Mouse (Mus musculus): ENCODE data around the gene Gm11549. TPM values are rescaled to one million over a fixed set of nuclear protein-coding genes. Genes with fewer than 3 reads are reported as not detected.
A peak's percentile ranks its signal among the peaks of the same experiment; 100 is the strongest.

Gene Gm11549
- polyA plus RNA-seq, 1 experiment from 2014 or later: 1.1 TPM

DNA sequence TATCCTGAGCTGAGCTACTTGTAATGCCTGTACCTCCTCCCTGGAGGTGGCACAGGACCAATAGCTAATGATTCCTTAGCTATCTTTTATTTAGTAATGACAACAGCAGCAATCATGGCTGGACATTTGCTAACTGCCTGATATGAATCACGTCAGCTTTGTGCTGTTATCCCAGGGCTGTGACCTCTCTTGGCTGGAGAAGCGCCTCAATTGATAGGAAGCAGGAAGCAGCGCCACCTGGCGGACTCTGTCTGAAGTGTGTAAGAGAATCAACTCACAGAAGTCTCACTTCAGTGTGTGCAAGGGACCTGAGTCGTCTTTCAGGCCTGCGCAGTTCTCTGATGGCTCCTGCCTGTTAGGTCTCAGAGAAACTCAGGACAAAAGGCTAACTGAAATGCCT lies 26.2 kb downstream of the Gm11549 start:
- Histone ChIP-seq H3K27ac (ENCODE audit: low read depth, low read length) (no peak overlapping the region), H3K27me3 (replicated peaks; ENCODE audit: control insufficient read depth, insufficient read depth, low read length) (no peaks in the 10 kb centered on the region), H3K9me3 (ENCODE audit: control insufficient read depth) (no peaks in the 10 kb centered on the region), H3K9ac (ENCODE audit: low read depth, low read length) (no peak overlapping the region; the same call in 1 of the 2 replicates), H3K4me3 (ENCODE audit: low read depth, low read length) (no peak overlapping the region), H3K36me3 (ENCODE audit: control insufficient read depth, insufficient read depth) (no peaks in the 10 kb centered on the region), H3K4me1 (replicated peaks; ENCODE audit: control insufficient read depth, insufficient read depth, low read length) (no peaks in the 10 kb centered on the region), H3K4me2 (replicated peaks; ENCODE audit: low read depth) (peak overlapping the region; percentile 47)
- WGBS: 7% methylated on average over 6 of the region's 6 CpGs
- peak; percentile 97 for TF ChIP-seq CTCF (IDR thresholded peaks at IDR 0.05; ENCODE audit: low read depth)
- ATAC-seq: peak; percentile 71

DNA sequence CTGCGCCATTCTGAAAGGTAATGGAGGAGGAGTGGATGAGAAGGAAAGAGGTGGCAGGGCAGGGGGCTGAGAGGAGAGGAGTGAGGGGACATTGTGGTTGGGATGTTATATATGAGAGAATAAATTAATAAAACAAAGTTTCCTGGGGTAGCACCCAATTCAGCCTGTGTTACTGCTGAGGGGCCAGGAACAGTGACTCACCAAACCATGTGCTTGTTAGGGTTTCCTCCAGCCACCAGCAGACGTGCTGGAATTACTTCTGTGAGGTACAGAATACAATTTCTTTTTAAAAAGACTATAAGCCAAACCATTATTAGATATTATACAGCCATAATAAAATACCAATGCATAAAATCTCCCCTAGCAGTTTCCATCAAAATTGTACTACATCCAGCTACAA lies 27.0 kb downstream of the Gm11549 start:
- WGBS: 78% methylated on average over 2 of the region's 2 CpGs
- H3K9me3 ChIP-seq (ENCODE audit: control insufficient read depth): no peaks in the 10 kb centered on the region
- H3K27me3 ChIP-seq (replicated peaks; ENCODE audit: control insufficient read depth, insufficient read depth, low read length): no peaks in the 10 kb centered on the region
- no peak overlapping the region for H3K4me3 ChIP-seq (ENCODE audit: low read depth, low read length)
- H3K36me3 ChIP-seq (ENCODE audit: control insufficient read depth, insufficient read depth): no peaks in the 10 kb centered on the region
- TF ChIP-seq CTCF (IDR thresholded peaks at IDR 0.05; ENCODE audit: low read depth): no peak
- H3K27ac ChIP-seq (ENCODE audit: low read depth, low read length): no peak overlapping the region
- H3K4me1 ChIP-seq (replicated peaks; ENCODE audit: control insufficient read depth, insufficient read depth, low read length): no peaks in the 10 kb centered on the region
- no peak overlapping the region for H3K9ac ChIP-seq (ENCODE audit: low read depth, low read length)
- no peak overlapping the region for H3K4me2 ChIP-seq (replicated peaks; ENCODE audit: low read depth)
- ATAC-seq: no peak

DNA sequence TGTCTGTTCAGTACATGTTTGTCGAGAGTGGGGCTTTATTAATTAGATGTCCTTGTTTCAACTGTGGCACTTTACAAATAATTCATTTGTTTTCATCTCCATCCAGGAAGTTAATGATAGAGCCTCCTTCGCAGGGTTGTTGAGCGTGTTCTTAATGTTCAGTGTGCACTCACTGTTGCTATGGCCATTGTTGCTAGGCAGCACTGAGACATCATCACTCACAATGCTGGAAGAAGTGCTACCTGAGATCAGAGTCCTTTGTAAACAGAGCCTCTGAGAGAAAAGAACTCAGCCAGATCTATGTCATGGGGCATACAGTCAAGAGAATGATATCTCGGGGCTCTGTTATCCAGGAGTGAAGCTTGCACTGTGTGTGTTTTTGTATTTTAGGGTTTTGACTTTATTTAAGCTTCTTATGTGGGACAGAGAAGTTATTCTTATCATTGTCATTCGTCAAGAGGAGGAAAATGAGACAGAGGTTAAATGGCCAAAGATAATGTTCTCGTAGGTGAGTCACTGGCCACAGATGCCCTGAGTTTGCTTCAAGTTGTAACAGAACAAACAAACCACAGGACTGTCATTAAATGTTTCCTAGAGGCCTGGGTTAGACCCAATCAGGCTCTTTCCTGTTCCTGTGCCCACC lies 27.9 kb downstream of the Gm11549 start:
- H3K4me1 ChIP-seq (replicated peaks; ENCODE audit: control insufficient read depth, insufficient read depth, low read length): no peaks in the 10 kb centered on the region
- H3K9ac ChIP-seq (ENCODE audit: low read depth, low read length): no peak overlapping the region
- H3K4me3 ChIP-seq (ENCODE audit: low read depth, low read length): no peak overlapping the region
- no peaks in the 10 kb centered on the region for H3K9me3 ChIP-seq (ENCODE audit: control insufficient read depth)
- no peak overlapping the region for H3K27ac ChIP-seq (ENCODE audit: low read depth, low read length)
- H3K36me3 ChIP-seq (ENCODE audit: control insufficient read depth, insufficient read depth): no peaks in the 10 kb centered on the region
- peak; percentile 57; the same call in 1 of the 2 replicates for ATAC-seq
- H3K27me3 ChIP-seq (replicated peaks; ENCODE audit: control insufficient read depth, insufficient read depth, low read length): no peaks in the 10 kb centered on the region
- no peak overlapping the region for H3K4me2 ChIP-seq (replicated peaks; ENCODE audit: low read depth)
- TF ChIP-seq CTCF (IDR thresholded peaks at IDR 0.05; ENCODE audit: low read depth): no peak
- 35% methylated on average over 6 of the region's 6 CpGs for WGBS

DNA sequence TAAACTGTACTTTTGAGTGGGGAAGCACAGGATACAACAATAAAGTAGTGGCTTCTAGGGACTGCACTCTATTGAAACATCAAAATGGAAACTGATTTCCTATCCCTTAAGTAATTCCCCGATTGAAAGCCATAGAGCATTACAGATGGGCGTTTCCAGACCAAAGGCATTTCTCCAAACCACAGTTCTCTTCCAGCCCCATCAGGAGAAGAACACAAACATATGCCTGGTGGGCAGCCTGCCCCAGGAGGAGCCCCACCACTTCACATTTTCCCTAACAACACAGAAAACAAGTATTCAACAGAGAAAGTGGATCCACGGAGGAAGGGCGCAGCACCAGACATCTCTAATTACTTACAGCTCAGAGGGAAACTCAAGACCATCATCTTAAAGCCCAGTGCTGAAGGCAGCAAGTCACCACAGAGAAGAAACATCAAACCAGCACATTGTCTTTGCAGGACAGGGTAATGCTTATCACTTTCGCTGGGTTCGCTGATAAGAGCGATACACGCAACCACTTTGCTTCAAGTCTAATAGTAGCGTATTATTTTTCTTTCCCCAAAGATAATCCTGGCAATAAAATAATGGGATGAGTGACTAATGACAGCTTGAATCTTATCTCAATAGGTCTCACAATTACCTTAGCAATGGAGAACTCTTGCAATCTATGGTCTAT lies 28.8 kb downstream of the Gm11549 start:
- no peaks in the 10 kb centered on the region for H3K4me1 ChIP-seq (replicated peaks; ENCODE audit: control insufficient read depth, insufficient read depth, low read length)
- H3K4me3 ChIP-seq (ENCODE audit: low read depth, low read length): no peak overlapping the region
- H3K4me2 ChIP-seq (replicated peaks; ENCODE audit: low read depth): no peak overlapping the region
- H3K9me3 ChIP-seq (ENCODE audit: control insufficient read depth): no peaks in the 10 kb centered on the region
- TF ChIP-seq CTCF (IDR thresholded peaks at IDR 0.05; ENCODE audit: low read depth): no peak
- 56% methylated on average over 9 of the region's 9 CpGs for WGBS
- ATAC-seq: no peak
- H3K27me3 ChIP-seq (replicated peaks; ENCODE audit: control insufficient read depth, insufficient read depth, low read length): no peaks in the 10 kb centered on the region
- H3K27ac ChIP-seq (ENCODE audit: low read depth, low read length): no peak overlapping the region
- no peak overlapping the region for H3K9ac ChIP-seq (ENCODE audit: low read depth, low read length)
- no peaks in the 10 kb centered on the region for H3K36me3 ChIP-seq (ENCODE audit: control insufficient read depth, insufficient read depth)

DNA sequence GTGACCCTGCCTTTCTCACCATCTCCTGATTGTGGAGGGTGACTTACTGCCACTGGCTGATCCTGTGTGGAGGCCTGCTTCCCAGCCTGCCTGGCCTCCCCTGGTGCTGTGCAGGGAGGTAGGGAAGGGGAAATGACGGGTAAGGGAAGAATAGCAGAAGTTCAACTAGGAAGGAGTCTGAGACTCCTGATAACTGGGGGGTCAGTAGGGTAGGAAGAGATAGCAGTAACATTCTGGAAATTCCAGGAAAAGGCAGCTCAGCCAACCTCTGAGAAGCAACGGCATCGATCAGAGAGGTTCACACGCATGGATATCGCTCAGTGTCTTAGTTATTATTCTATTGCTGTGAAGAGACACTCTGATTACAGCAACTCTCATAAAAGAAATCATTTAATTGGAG lies 30.1 kb downstream of the Gm11549 start:
- Histone ChIP-seq H3K36me3 (ENCODE audit: control insufficient read depth, insufficient read depth) (no peaks in the 10 kb centered on the region), H3K27me3 (replicated peaks; ENCODE audit: control insufficient read depth, insufficient read depth, low read length) (no peaks in the 10 kb centered on the region), H3K9ac (ENCODE audit: low read depth, low read length) (no peak overlapping the region), H3K4me2 (replicated peaks; ENCODE audit: low read depth) (no peak overlapping the region), H3K4me3 (ENCODE audit: low read depth, low read length) (no peak overlapping the region), H3K27ac (ENCODE audit: low read depth, low read length) (no peak overlapping the region), H3K4me1 (replicated peaks; ENCODE audit: control insufficient read depth, insufficient read depth, low read length) (no peaks in the 10 kb centered on the region), H3K9me3 (ENCODE audit: control insufficient read depth) (no peaks in the 10 kb centered on the region)
- 86% methylated on average over 5 of the region's 5 CpGs for WGBS
- no peak for ATAC-seq
- TF ChIP-seq CTCF (IDR thresholded peaks at IDR 0.05; ENCODE audit: low read depth): no peak

DNA sequence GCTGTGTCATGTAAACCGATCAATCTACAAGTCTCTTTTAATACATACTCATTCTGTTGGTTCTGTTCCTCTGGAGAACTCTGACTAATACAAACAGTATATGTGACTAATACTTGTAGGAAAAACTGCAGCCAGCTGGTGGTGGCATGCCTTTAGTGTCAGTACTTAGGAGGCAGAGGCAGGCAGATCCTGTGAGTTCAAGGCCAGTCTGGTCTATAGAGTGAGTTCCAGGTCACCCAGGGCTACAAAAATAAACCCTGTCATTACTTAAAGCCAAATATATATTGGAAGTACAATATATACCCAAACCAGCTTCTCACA lies 32.1 kb downstream of the Gm11549 start:
- no peak overlapping the region for H3K27ac ChIP-seq (ENCODE audit: low read depth, low read length)
- no peaks in the 10 kb centered on the region for H3K4me1 ChIP-seq (replicated peaks; ENCODE audit: control insufficient read depth, insufficient read depth, low read length)
- no peak overlapping the region for H3K4me2 ChIP-seq (replicated peaks; ENCODE audit: low read depth)
- H3K9me3 ChIP-seq (ENCODE audit: control insufficient read depth): no peaks in the 10 kb centered on the region
- no peaks in the 10 kb centered on the region for H3K36me3 ChIP-seq (ENCODE audit: control insufficient read depth, insufficient read depth)
- H3K4me3 ChIP-seq (ENCODE audit: low read depth, low read length): no peak overlapping the region
- ATAC-seq: no peak
- no peak overlapping the region for H3K9ac ChIP-seq (ENCODE audit: low read depth, low read length)
- no peaks in the 10 kb centered on the region for H3K27me3 ChIP-seq (replicated peaks; ENCODE audit: control insufficient read depth, insufficient read depth, low read length)
- WGBS: 85% methylated on average over 1 of the region's 1 CpGs
- TF ChIP-seq CTCF (IDR thresholded peaks at IDR 0.05; ENCODE audit: low read depth): no peak

Data from intestine, postnatal 0 days (tissue).